Mouse (Mus musculus) spleen, adult 2 months (tissue): ENCODE measurements around the gene Zswim9.

Experiments used
- CTCF ChIP-seq: fragments of 200-500 bp; IDR thresholded peaks from 2 replicates; pipeline ENCODE4 v1.5.1; 2011; ENCODE audit warnings: mild to moderate bottlenecking, inconsistent platforms; ENCODE audit not compliant: insufficient read depth, insufficient read length, insufficient replicate concordance; ENCODE audit errors: extremely low read depth
- POLR2A ChIP-seq: fragments of 200-500 bp; IDR thresholded peaks from 2 replicates; pipeline ENCODE4 v1.6.1; 2011; ENCODE audit warnings: low read depth, low read length, inconsistent platforms

GRCm38 (mm10) chr7:13271704-13272103 lies 6.8 kb downstream of the Zswim9 start:
- TF ChIP-seq POLR2A (no peak), CTCF (no peak)
